Mouse (Mus musculus) megakaryocyte, embryonic 14.5 days (primary cell): ENCODE measurements around the gene Foxk1.

Experiments
- FLI1 ChIP-seq: IDR thresholded peaks from 2 replicates; pipeline ENCODE4 v1.6.1; 2012; ENCODE audit warnings: low read length, inconsistent platforms, mixed read lengths
- GATA1 ChIP-seq: IDR thresholded peaks from 3 replicates; pipeline ENCODE4 v1.6.1; 2012; ENCODE audit warnings: mixed read lengths, low read length, inconsistent platforms, borderline replicate concordance

DNA sequence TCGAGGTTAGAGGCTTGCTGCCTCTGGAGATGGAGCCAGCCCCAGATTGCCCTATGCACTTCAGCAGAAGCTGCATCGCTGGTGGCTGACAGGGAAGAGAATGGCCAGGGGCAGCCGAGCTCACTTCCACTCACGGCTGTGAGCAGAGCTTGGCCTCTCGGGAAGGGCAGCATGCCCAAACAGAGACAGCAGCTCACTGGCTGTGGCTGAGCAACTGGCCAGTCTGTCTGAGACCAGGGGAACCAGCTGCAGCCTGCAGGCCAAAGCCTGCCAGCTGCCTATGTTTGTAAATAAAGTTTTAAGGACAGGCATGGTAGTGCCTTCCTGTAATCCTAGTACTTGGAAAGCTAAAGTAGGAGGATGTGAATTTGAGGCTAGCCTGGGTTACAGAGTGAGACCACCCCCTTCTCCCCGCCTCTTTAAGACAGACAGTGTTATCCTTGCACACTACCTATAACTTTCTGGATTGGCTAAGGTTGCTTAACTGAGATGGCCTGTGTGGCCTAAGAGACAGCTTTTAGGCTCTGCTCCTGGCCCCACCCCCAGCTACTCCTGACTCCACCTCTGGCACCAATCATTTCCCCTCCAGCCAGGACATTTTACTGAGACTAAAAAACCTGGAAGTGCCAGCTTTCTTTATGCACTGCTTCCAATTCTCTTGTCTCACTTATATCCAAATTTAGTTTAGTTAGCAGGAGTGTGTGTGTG, 11.5 kb downstream of the Foxk1 start:
- TF ChIP-seq GATA1 (no peak), FLI1 (no peak)
